12 mouse cellular contexts compared by ENCODE assay signal in the genomic region with DNA sequence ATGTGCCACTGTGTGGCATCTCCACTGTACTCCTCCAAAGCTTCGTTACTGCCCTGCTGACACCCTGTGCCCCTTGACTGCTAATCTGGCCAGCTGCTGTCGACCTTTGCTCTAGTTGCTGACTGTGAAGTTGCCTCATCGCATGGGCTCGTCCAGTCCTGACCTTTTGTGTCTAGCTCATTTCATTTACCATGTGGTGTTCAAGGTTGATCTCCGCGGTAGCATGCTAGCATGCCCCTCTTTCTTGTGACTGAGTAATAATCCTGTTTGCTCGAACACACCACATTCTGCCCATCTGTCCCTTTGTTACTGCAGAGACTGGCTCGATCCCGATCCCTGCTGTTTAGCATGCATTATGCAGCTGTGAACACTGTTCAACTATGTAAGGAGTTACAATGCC.
DNase-seq lines count a peak whose midpoint lies in the region; ATAC-seq and TF ChIP-seq lines count a peak whose summit lies in the region.
"Had no signal": no experiment of that assay in that cellular context is flagged by ENCODE, and none has a peak within 500 bp of the region (broad histone marks: within the 10 kb centered on the region; RNA-seq: fewer than 3 reads in every experiment).

No protein-coding gene starts in this region.

- peak; percentile 55; the same call in 1 of the 2 replicates for ATAC-seq in forebrain, postnatal 0 days
- ATAC-seq in forebrain, embryonic 15.5 days (replicated peaks): no peak
- peak; percentile 58 for ATAC-seq in midbrain, embryonic 11.5 days (ENCODE audit: low FRiP score)
- ATAC-seq in midbrain, embryonic 16.5 days: no peak
- no peak for ATAC-seq in midbrain, embryonic 14.5 days (ENCODE audit: low FRiP score, low TSS enrichment)

- H3K27me3 ChIP-seq in forebrain, postnatal 0 days (ENCODE audit: insufficient read depth, low read length): no peaks in the 10 kb centered on the region
- no peaks in the 10 kb centered on the region for H3K27me3 ChIP-seq in forebrain, embryonic 15.5 days
- H3K27me3 ChIP-seq in midbrain, embryonic 11.5 days (ENCODE audit: control insufficient read depth, insufficient read depth, low read length): no peaks in the 10 kb centered on the region
- H3K27me3 ChIP-seq in midbrain, embryonic 16.5 days (ENCODE audit: control insufficient read depth, insufficient read depth, low read depth, low read length): no peaks in the 10 kb centered on the region
- no peaks in the 10 kb centered on the region for H3K27me3 ChIP-seq in midbrain, embryonic 14.5 days (ENCODE audit: control insufficient read depth, insufficient read depth, low read length)
- H3K27me3 ChIP-seq: stomach, embryonic 15.5 days had no signal

- no peak overlapping the region for H3K4me2 ChIP-seq in forebrain, postnatal 0 days (ENCODE audit: low read depth)
- H3K4me2 ChIP-seq in forebrain, embryonic 15.5 days (replicated peaks): no peak overlapping the region
- H3K4me2 ChIP-seq in midbrain, embryonic 11.5 days: no peak overlapping the region
- H3K4me2 ChIP-seq in midbrain, embryonic 16.5 days (ENCODE audit: low read length): no peak overlapping the region
- no peak overlapping the region for H3K4me2 ChIP-seq in midbrain, embryonic 14.5 days (ENCODE audit: low read length)
- H3K4me2 ChIP-seq: hindbrain, embryonic 14.5 days; stomach, embryonic 15.5 days had no signal

- 33% methylated on average over 9 of the region's 9 CpGs for WGBS in forebrain, postnatal 0 days
- 42% methylated on average over 9 of the region's 9 CpGs for WGBS in forebrain, embryonic 15.5 days
- WGBS in midbrain, embryonic 11.5 days: 35% methylated on average over 9 of the region's 9 CpGs
- 21% methylated on average over 9 of the region's 9 CpGs for WGBS in midbrain, embryonic 16.5 days
- WGBS in midbrain, embryonic 14.5 days: 20% methylated on average over 9 of the region's 9 CpGs

- TF ChIP-seq CTCF in forebrain, postnatal 0 days (IDR thresholded peaks at IDR 0.05; ENCODE audit: low read depth): no peak

- DNase-seq in forebrain, postnatal 0 days: no peak
- DNase-seq in midbrain, embryonic 11.5 days (ENCODE audit: low spot score, missing footprints): no peak
- peak; percentile 44 for DNase-seq in kidney, postnatal 10 days
- DNase-seq in midbrain, embryonic 14.5 days: peak; percentile 4
- DNase-seq in cerebellum, adult 8-10 months: no peak
- DNase-seq in gastrocnemius, postnatal 4 days (ENCODE audit: low spot score in 2 of 2): no peak
- DNase-seq: gastrocnemius, postnatal 14 days had no signal

- H3K4me1 ChIP-seq in forebrain, postnatal 0 days (ENCODE audit: insufficient read depth): no peaks in the 10 kb centered on the region
- H3K4me1 ChIP-seq in forebrain, embryonic 15.5 days: 0 out of 2 replicates have a peak, but pooled peaks cover 14% of the 10 kb centered on the region
- H3K4me1 ChIP-seq in midbrain, embryonic 11.5 days (ENCODE audit: control insufficient read depth, insufficient read depth, low read length): no peaks in the 10 kb centered on the region
- no peaks in the 10 kb centered on the region for H3K4me1 ChIP-seq in midbrain, embryonic 16.5 days (ENCODE audit: control insufficient read depth, insufficient read depth, low read length)
- no peaks in the 10 kb centered on the region for H3K4me1 ChIP-seq in midbrain, embryonic 14.5 days (ENCODE audit: control insufficient read depth, insufficient read depth, low read length)
- H3K4me1 ChIP-seq: stomach, embryonic 15.5 days had no signal

- no peaks in the 10 kb centered on the region for H3K36me3 ChIP-seq in forebrain, postnatal 0 days (ENCODE audit: insufficient read depth)
- H3K36me3 ChIP-seq in forebrain, embryonic 15.5 days: no peaks in the 10 kb centered on the region
- no peaks in the 10 kb centered on the region for H3K36me3 ChIP-seq in midbrain, embryonic 11.5 days (ENCODE audit: control insufficient read depth, insufficient read depth, low read length)
- no peaks in the 10 kb centered on the region for H3K36me3 ChIP-seq in midbrain, embryonic 16.5 days (ENCODE audit: control insufficient read depth, insufficient read depth, low read length)
- H3K36me3 ChIP-seq in midbrain, embryonic 14.5 days (ENCODE audit: control insufficient read depth, insufficient read depth, low read length): no peaks in the 10 kb centered on the region
- H3K36me3 ChIP-seq: stomach, embryonic 15.5 days had no signal

- no peak overlapping the region for H3K27ac ChIP-seq in forebrain, postnatal 0 days (ENCODE audit: low read depth, low read length)
- H3K27ac ChIP-seq in forebrain, embryonic 15.5 days (replicated peaks): no peak overlapping the region
- no peak overlapping the region for H3K27ac ChIP-seq in midbrain, embryonic 11.5 days (ENCODE audit: low read depth, low read length)
- no peak overlapping the region for H3K27ac ChIP-seq in midbrain, embryonic 16.5 days (ENCODE audit: low read length)
- no peak overlapping the region for H3K27ac ChIP-seq in midbrain, embryonic 14.5 days (replicated peaks; ENCODE audit: low read depth, low read length)
- H3K27ac ChIP-seq: hindbrain, embryonic 14.5 days; stomach, embryonic 15.5 days had no signal

- H3K4me3 ChIP-seq in forebrain, postnatal 0 days (ENCODE audit: low read depth, low read length): no peak overlapping the region
- no peak overlapping the region for H3K4me3 ChIP-seq in forebrain, embryonic 15.5 days
- H3K4me3 ChIP-seq in midbrain, embryonic 11.5 days (ENCODE audit: low read depth, low read length): no peak overlapping the region
- no peak overlapping the region for H3K4me3 ChIP-seq in midbrain, embryonic 16.5 days (ENCODE audit: low read depth, low read length)
- H3K4me3 ChIP-seq in midbrain, embryonic 14.5 days (replicated peaks; ENCODE audit: low read depth, low read length): no peak overlapping the region
- H3K4me3 ChIP-seq: erythroblast, embryonic 14.5 days; stomach, embryonic 15.5 days had no signal

- H3K9ac ChIP-seq in forebrain, postnatal 0 days: no peak overlapping the region
- H3K9ac ChIP-seq in forebrain, embryonic 15.5 days (replicated peaks): no peak overlapping the region
- H3K9ac ChIP-seq in midbrain, embryonic 11.5 days (ENCODE audit: low read length): no peak overlapping the region
- H3K9ac ChIP-seq in midbrain, embryonic 16.5 days (ENCODE audit: low read depth, low read length): no peak overlapping the region
- no peak overlapping the region for H3K9ac ChIP-seq in midbrain, embryonic 14.5 days (replicated peaks; ENCODE audit: low read length)
- H3K9ac ChIP-seq: hindbrain, embryonic 14.5 days; stomach, embryonic 15.5 days had no signal

- H3K9me3 ChIP-seq in forebrain, postnatal 0 days (ENCODE audit: low read length): no peaks in the 10 kb centered on the region
- H3K9me3 ChIP-seq in forebrain, embryonic 15.5 days: no peaks in the 10 kb centered on the region
- no peaks in the 10 kb centered on the region for H3K9me3 ChIP-seq in midbrain, embryonic 11.5 days (ENCODE audit: control insufficient read depth, low read length)
- no peaks in the 10 kb centered on the region for H3K9me3 ChIP-seq in midbrain, embryonic 16.5 days (replicated peaks; ENCODE audit: control insufficient read depth, low read length, poor library complexity, severe bottlenecking)
- H3K9me3 ChIP-seq in midbrain, embryonic 14.5 days (ENCODE audit: control insufficient read depth, low read length): no peaks in the 10 kb centered on the region
- H3K9me3 ChIP-seq: stomach, embryonic 15.5 days had no signal

Comparison
In these comparisons a context has a peak if more than half of its experiments do, and no peak if none do; other contexts are left out.
1. ATAC-seq: peak in forebrain, postnatal 0 days (single experiment) and midbrain, embryonic 11.5 days (single experiment); none in forebrain, embryonic 15.5 days (single experiment), midbrain, embryonic 16.5 days (single experiment) and midbrain, embryonic 14.5 days (single experiment).
2. DNase-seq: peak in kidney, postnatal 10 days (single experiment) and midbrain, embryonic 14.5 days (single experiment); none in forebrain, postnatal 0 days (single experiment), midbrain, embryonic 11.5 days (single experiment), cerebellum, adult 8-10 months (single experiment) and gastrocnemius, postnatal 4 days (0 of 2).